Mouse (Mus musculus): ENCODE data around the gene Adat1. TPM values are rescaled to one million over a fixed set of nuclear protein-coding genes. Genes with fewer than 3 reads are reported as not detected.

The Adat1 gene
- polyA plus RNA-seq, 1 experiment from 2014 or later, result 11.9 TPM

DNA sequence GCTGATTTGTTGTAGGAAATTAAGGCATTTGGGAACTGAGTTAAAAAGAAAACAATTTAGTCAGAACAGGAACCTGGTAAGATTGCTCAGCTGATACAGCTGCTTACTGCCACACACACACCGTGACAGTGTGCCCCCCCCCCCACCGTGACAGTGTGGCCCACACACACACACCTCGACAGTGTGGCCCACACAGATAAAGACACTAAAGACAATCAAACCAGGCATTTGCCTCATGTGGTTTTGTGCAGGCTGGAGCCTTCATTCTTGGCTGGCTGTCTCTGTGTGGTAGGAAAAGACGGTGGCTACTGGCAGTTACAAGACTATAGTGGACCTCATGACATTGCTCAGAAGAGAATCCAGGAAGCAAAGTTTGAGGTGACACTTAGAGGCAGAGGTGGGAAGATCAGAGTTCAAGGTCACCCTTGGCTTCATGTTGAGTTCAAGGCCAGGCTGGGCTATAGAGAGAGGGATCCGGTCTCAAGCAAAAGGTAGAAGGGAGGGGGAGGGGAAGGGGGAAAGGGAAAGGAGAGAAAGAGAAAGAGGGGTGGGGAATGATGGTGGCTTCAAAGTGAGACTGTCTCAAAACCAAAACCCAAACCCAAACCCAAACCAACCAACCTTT is 24.7 kb downstream of the Adat1 start:
- Histone ChIP-seq H3K36me3 (peaks cover 40% of the 10 kb centered on the region), H3K27ac (no peak overlapping the region), H3K27me3 (no peaks in the 10 kb centered on the region), H3K4me1 (peaks cover 7% of the 10 kb centered on the region), H3K4me2 (no peak overlapping the region), H3K9ac (no peak overlapping the region), H3K9me3 (no peaks in the 10 kb centered on the region), H3K4me3 (no peak overlapping the region)
- no peak for ATAC-seq (ENCODE audit: insufficient number of reproducible peaks, insufficient read depth, low FRiP score, low TSS enrichment, low read depth)
- 86% methylated on average over 5 of the region's 5 CpGs for WGBS

DNA sequence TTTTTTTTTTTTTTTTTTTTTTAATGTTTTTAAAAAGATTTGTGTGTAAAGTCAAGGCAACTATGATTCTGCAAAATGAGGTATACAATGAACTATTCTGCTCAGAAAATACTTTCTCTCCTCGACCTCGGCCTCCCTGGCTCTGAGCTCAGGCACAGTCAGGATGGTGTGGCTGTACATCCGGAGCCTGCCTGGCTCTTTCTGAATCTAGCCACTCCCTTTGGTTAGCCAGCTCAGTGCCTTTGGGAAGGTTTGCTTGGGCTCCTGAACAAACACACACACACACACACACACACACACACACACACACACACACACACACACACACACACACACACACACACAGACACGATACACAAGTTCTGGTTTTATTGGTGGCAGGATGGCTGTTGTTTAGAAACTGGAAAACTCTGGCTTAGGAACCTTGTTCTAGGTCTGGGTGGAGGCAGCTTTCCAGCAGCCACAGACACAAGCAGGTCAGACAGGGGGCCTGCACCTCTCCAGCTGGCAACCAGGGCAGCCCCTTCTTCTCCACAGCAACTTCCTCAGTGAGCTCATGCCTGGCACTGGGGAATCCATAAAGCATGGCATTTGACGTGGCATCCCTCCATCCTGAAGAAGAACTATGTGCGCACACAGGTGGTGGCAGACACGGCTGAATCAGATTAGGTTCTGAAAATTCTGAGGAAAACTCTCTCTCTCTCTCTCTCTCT is 27.1 kb downstream of the Adat1 start:
- no peak overlapping the region for H3K4me3 ChIP-seq
- 72% methylated on average over 7 of the region's 7 CpGs for WGBS
- H3K27ac ChIP-seq, result peak overlapping the region; percentile 48; the same call in 1 of the 2 replicates
- ATAC-seq (ENCODE audit: insufficient number of reproducible peaks, insufficient read depth, low FRiP score, low TSS enrichment, low read depth), result no peak
- H3K9me3 ChIP-seq, result no peaks in the 10 kb centered on the region
- H3K4me1 ChIP-seq, result peaks cover 10% of the 10 kb centered on the region
- H3K36me3 ChIP-seq, result peaks cover 20% of the 10 kb centered on the region
- no peaks in the 10 kb centered on the region for H3K27me3 ChIP-seq
- H3K4me2 ChIP-seq, result no peak overlapping the region
- no peak overlapping the region for H3K9ac ChIP-seq

DNA sequence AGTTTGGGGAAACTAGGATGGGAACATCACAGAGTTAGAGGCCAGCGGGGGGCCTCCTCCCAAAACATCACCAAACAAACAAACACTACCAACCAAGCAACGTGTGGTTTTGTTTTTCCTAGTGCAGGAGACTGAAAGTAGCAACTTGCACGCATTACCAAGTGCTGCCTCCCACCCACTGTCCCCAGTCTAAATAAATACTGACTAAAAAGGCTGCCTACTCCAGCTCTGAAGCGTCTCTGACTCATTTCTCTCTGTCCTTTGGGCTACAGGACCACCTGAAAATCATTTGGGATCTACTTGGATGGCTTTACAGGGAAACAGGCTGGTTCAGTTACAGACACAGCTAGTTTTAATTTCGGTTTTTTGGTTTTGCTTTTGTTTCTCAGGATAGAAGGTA is 27.8 kb downstream of the Adat1 start:
- no peak for ATAC-seq (ENCODE audit: insufficient number of reproducible peaks, insufficient read depth, low FRiP score, low TSS enrichment, low read depth)
- Histone ChIP-seq H3K4me3 (no peak overlapping the region), H3K9me3 (no peaks in the 10 kb centered on the region), H3K9ac (no peak overlapping the region), H3K4me2 (no peak overlapping the region), H3K27me3 (no peaks in the 10 kb centered on the region), H3K27ac (peak overlapping the region; percentile 48), H3K4me1 (peaks cover 10% of the 10 kb centered on the region), H3K36me3 (peaks cover 24% of the 10 kb centered on the region)
- WGBS, result 41% methylated on average over 5 of the region's 5 CpGs

DNA sequence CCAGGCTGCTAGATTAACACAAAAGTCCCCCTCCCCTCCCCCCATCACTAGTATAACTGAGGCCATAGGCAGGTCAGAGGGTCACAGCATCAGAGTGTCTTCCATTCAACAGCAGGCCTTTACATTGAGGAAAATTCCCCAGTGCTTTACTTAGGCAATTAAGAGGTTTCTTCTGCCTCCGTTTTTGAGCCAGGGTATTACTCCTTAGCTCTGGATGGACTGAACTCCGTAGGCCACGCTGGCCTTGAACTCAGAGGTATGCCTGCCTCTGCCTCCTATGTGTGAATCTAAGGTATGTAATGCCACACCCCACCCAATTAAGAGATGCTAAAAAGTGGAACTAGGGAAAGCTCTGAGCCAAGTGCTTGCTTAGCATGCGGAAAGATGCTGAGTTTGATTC is 28.6 kb downstream of the Adat1 start:
- Histone ChIP-seq H3K9ac (no peak overlapping the region), H3K36me3 (peaks cover 30% of the 10 kb centered on the region), H3K4me1 (peaks cover 10% of the 10 kb centered on the region), H3K9me3 (no peaks in the 10 kb centered on the region), H3K4me2 (no peak overlapping the region), H3K27me3 (no peaks in the 10 kb centered on the region), H3K4me3 (no peak overlapping the region), H3K27ac (no peak overlapping the region)
- WGBS, result 83% methylated on average over 4 of the region's 4 CpGs
- ATAC-seq (ENCODE audit: insufficient number of reproducible peaks, insufficient read depth, low FRiP score, low TSS enrichment, low read depth), result no peak

DNA sequence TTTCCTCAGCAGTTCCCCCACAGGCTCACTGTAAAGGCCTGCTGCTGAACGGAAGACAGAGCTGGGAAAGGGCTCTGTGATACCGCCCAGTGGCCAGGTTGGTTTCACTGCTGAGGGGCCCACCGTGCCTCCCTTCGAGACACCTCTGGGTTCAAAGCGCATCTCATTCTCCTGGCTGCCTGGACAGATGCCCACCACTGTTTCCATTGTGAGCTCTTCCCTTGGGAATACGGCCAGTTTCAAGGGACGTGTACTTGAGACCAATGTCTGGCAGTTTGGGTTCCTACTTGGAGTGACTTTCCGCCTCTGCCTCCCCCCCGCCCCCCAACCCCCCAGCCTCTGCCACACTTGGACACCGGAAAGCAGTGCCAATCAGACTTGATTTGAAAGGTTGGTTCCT is 29.0 kb downstream of the Adat1 start:
- Histone ChIP-seq H3K4me1 (peaks cover 10% of the 10 kb centered on the region), H3K4me3 (no peak overlapping the region), H3K36me3 (peaks cover 29% of the 10 kb centered on the region), H3K4me2 (no peak overlapping the region), H3K9ac (no peak overlapping the region), H3K27me3 (no peaks in the 10 kb centered on the region), H3K27ac (no peak overlapping the region), H3K9me3 (no peaks in the 10 kb centered on the region)
- 76% methylated on average over 10 of the region's 10 CpGs for WGBS
- ATAC-seq (ENCODE audit: insufficient number of reproducible peaks, insufficient read depth, low FRiP score, low TSS enrichment, low read depth), result no peak

DNA sequence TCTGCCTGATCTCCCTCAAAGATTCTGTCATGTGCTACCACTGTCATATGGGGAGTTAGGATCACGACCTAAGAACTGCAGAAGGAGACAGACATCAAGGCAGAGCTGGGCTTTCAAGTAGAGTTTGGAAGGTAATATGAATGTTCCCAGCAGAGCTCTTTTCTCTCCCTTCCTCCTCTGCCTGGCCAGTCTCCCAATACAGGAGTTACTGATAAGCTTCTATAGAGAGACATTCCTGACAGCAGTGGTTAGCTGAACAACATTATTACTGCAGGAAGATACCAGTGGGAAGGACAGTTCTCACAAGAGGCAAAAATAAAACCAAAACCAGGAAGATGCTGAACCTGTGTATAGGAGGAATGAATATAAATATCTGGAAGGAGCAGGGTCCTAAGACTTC is 29.5 kb downstream of the Adat1 start:
- peaks cover 24% of the 10 kb centered on the region for H3K36me3 ChIP-seq
- WGBS, result 68% methylated on average over 1 of the region's 1 CpGs

DNA sequence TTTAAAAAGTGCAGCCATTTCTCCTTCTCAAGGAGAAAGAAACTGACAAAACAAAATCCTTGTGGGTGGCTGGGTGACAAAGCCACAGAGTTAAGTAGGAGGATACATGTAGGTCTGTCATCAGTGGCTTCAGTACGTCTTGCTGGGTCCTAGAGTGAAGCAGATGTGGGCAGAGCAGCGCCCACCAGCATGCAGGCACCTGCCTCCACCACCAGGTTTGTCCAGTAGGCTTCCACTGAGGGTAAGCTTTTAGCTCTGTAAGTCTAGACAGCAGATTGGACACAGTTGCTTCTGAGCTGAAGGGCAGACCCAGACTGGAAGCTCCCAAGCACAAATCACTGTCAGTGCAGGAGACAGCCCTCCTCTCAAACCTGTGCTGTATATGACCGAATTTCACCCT is 30.8 kb downstream of the Adat1 start:
- no peak overlapping the region for H3K27ac ChIP-seq
- no peak overlapping the region for H3K4me2 ChIP-seq
- no peaks in the 10 kb centered on the region for H3K9me3 ChIP-seq
- H3K4me3 ChIP-seq, result no peak overlapping the region
- H3K4me1 ChIP-seq, result peaks cover 10% of the 10 kb centered on the region
- H3K27me3 ChIP-seq, result no peaks in the 10 kb centered on the region
- H3K9ac ChIP-seq, result no peak overlapping the region
- ATAC-seq (ENCODE audit: insufficient number of reproducible peaks, insufficient read depth, low FRiP score, low TSS enrichment, low read depth), result no peak
- peaks cover 28% of the 10 kb centered on the region for H3K36me3 ChIP-seq
- 73% methylated on average over 3 of the region's 3 CpGs for WGBS

More for the DNA sequence above, 29.5 kb downstream of the Adat1 start:
- no peak overlapping the region for H3K27ac ChIP-seq
- no peak overlapping the region for H3K4me2 ChIP-seq
- H3K4me1 ChIP-seq, result peaks cover 10% of the 10 kb centered on the region
- H3K4me3 ChIP-seq, result no peak overlapping the region
- no peaks in the 10 kb centered on the region for H3K27me3 ChIP-seq
- no peak overlapping the region for H3K9ac ChIP-seq
- ATAC-seq (ENCODE audit: insufficient number of reproducible peaks, insufficient read depth, low FRiP score, low TSS enrichment, low read depth), result no peak
- H3K9me3 ChIP-seq, result no peaks in the 10 kb centered on the region

DNA sequence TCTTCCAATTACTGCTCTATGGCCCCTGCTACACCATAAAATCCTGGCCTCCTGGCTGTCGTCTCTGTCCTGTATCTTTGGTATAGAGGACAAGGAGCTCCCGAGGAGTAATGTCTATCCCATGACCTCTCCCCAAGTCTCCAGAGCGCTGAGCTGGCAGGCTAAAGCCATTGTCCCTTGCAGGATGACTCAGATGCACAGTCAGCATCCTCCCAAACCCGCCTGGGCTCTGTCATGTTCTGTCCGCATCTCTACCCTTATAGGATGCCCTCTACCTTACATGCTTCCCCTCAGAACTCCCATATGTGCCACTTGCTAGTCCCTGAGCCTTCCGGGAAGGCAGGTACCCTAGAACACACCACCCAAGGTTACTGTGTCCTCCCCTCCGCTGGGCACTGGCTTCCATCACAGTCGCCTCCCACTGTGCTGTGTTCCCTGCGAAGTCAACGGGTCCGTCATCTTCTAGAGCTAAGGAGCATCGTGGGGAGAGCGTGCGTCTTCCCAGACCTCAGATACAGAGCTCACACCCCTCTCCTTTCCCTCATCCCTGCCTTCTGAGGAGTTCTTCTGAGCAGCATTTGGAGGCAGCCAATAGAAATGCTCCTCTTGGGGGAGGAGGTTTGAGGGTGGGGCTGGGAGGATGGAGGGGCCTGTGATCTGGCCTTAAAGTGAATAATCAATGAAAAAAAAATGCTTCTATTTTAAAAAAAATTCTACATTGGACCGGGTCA is 31.3 kb downstream of the Adat1 start:
- Histone ChIP-seq H3K4me3 (no peak overlapping the region), H3K9ac (no peak overlapping the region), H3K9me3 (no peaks in the 10 kb centered on the region), H3K4me1 (peaks cover 10% of the 10 kb centered on the region), H3K36me3 (peaks cover 33% of the 10 kb centered on the region), H3K4me2 (no peak overlapping the region), H3K27me3 (no peaks in the 10 kb centered on the region), H3K27ac (no peak overlapping the region)
- ATAC-seq (ENCODE audit: insufficient number of reproducible peaks, insufficient read depth, low FRiP score, low TSS enrichment, low read depth), result no peak
- 76% methylated on average over 15 of the region's 15 CpGs for WGBS

DNA sequence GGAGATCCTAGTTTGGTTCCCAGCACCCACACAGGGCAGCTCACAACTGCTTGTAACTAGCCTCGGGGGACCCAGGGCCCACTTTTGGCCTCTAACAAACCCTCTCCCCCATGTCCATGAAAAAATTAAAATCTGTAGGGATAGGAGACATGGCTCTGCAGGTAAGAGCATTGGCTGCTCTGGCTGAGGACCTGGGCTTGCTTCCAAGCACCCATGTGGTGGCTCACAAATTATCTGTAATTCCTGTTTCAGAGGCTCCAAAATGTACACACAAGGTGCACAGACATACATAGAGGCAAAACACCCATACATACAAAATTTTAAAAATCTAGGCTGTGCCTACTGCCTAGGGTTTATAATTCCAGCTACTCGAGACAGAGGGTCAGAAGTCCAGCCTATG is 34.9 kb downstream of the Adat1 start:
- no peak overlapping the region for H3K4me3 ChIP-seq
- H3K27ac ChIP-seq, result no peak overlapping the region
- WGBS, result 88% methylated on average over 2 of the region's 2 CpGs
- H3K9me3 ChIP-seq, result no peaks in the 10 kb centered on the region
- H3K9ac ChIP-seq, result no peak overlapping the region
- no peak for ATAC-seq (ENCODE audit: insufficient number of reproducible peaks, insufficient read depth, low FRiP score, low TSS enrichment, low read depth)
- peaks cover 8% of the 10 kb centered on the region for H3K4me1 ChIP-seq
- no peaks in the 10 kb centered on the region for H3K27me3 ChIP-seq
- H3K4me2 ChIP-seq, result no peak overlapping the region
- H3K36me3 ChIP-seq, result peaks cover 62% of the 10 kb centered on the region

DNA sequence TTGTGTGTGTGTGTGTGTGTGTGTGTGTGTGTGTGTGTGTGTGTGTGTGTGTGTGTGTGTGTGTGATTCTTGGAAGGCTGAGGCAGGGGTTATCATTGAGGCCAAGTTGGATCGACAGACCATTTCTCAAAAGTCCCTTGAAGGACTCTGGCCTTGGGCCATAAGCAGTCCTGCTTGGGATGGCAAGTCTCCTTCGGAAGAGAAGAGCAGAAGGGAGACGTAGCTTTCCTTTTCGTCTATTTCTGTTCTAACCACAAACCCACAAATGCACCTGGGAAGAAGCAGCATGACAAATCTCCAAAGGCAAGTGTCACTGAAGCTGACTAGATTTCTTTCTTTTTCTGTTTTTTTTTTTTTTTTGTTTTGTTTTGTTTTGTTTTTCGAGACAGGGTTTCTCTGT is 36.2 kb downstream of the Adat1 start:
- H3K9ac ChIP-seq, result no peak overlapping the region
- H3K4me2 ChIP-seq, result no peak overlapping the region
- peaks cover 8% of the 10 kb centered on the region for H3K4me1 ChIP-seq
- peaks cover 70% of the 10 kb centered on the region for H3K36me3 ChIP-seq
- no peak overlapping the region for H3K4me3 ChIP-seq
- 85% methylated on average over 5 of the region's 5 CpGs for WGBS
- no peaks in the 10 kb centered on the region for H3K27me3 ChIP-seq
- ATAC-seq (ENCODE audit: insufficient number of reproducible peaks, insufficient read depth, low FRiP score, low TSS enrichment, low read depth), result no peak
- H3K27ac ChIP-seq, result no peak overlapping the region
- H3K9me3 ChIP-seq, result no peaks in the 10 kb centered on the region

DNA sequence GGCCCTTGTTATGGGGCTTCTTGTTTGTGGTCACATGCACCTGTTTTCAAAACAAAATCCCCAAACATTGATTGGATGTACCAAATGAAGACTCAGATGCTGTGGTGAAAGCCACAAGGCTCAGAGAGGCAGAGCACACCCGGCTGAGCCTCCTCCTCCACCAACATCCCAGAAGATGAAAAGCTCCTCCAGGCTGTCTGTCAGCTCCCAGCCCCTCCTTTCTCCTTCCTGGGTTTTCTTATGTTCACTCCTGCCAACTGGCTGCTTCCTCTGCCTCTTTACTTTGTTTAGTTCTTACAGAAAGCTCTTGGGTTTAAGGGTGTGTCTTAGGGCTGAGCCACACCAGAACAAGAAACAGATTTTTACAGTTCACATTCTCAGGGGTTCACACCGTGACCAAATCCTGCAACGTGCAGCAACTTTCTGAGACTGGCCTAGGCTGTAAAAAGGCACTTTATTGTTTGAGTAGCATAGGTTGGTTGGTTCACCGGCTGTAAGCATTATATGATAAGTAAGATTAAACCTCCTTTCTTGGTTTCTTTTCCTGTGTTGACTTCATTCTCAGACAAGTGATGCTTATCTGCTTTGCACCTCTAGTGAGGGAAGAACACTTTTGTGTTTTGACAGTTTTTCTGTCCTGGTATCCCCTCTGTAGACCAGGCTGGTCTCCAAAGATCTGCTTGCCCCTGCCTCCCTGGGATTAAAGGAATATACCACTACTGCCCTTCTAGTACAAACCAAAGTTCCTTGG is 37.1 kb downstream of the Adat1 start:
- H3K4me2 ChIP-seq, result no peak overlapping the region
- 52% methylated on average over 4 of the region's 4 CpGs for WGBS
- H3K9me3 ChIP-seq, result no peaks in the 10 kb centered on the region
- no peak overlapping the region for H3K27ac ChIP-seq
- no peak overlapping the region for H3K4me3 ChIP-seq
- no peak for ATAC-seq (ENCODE audit: insufficient number of reproducible peaks, insufficient read depth, low FRiP score, low TSS enrichment, low read depth)
- peaks cover 6% of the 10 kb centered on the region for H3K4me1 ChIP-seq
- H3K9ac ChIP-seq, result no peak overlapping the region
- peaks cover 71% of the 10 kb centered on the region for H3K36me3 ChIP-seq
- H3K27me3 ChIP-seq, result no peaks in the 10 kb centered on the region
